Mouse (Mus musculus): ENCODE measurements around the gene Ero1l.

Gene Ero1l

DNA sequence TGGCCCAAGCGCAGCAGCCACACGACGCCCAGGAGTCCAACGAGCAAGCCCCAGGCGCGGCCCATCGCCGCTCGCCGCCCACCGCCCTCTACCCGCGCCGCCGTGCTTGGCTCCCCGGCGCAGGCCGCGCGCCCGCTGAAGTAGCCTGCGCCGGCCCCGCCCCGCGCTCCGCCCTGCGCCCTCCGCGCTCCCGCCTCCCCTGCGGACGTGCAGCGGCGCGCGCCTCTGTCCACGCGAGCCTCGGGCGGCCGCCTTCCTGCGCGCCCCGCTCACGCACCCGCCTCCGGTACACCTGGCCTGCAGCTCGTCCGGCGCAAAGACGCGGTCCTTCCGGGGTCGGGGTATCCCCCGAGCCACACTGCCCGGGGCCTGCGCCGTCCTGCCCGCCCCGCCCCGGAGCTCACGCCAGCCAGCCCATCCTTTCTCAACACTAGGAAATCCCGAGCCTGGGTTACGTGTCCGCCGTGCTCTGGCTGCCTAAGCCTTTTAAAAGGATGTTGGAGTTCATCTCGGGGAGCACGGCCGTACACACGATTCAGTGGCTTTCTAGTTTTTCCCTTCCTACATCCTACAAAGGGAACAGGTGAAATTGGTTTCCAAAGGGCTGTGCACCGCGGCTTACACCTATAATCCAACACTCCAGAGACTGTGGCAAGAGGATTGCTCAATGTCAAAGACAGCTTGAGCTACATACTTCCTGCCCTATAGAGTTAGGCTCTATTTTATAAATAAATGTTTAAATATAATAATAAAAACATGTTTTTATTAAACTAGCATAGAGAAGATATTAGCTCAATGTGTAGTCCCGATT, at the start of gene Ero1l:
Gene Ero1l (minus strand): TSS at position 346 of the 811 bp plus-strand sequence.
- CTCF ChIA-PET = no interaction called here

DNA sequence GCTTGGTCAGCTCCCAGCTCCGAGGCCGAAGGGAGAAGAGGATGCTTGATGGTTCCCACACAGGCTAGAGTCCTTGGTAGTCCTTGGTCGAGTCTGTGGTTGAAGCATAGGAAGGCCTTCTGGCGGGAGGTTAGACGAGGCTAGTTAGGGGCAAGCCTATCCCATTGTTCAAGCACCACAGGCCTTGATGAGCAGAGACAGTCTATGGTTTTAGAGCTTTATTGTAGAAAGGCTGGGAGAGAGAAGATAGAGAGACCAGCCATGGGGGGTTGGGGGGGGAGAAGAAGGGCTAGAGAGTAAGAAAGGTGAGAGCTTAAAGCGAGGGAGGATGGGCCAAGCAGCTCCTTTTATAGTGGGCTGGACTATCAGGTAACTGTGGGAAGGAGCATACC, 46.6 kb upstream of the Ero1l start:
- CTCF ChIA-PET = no interaction called here

DNA sequence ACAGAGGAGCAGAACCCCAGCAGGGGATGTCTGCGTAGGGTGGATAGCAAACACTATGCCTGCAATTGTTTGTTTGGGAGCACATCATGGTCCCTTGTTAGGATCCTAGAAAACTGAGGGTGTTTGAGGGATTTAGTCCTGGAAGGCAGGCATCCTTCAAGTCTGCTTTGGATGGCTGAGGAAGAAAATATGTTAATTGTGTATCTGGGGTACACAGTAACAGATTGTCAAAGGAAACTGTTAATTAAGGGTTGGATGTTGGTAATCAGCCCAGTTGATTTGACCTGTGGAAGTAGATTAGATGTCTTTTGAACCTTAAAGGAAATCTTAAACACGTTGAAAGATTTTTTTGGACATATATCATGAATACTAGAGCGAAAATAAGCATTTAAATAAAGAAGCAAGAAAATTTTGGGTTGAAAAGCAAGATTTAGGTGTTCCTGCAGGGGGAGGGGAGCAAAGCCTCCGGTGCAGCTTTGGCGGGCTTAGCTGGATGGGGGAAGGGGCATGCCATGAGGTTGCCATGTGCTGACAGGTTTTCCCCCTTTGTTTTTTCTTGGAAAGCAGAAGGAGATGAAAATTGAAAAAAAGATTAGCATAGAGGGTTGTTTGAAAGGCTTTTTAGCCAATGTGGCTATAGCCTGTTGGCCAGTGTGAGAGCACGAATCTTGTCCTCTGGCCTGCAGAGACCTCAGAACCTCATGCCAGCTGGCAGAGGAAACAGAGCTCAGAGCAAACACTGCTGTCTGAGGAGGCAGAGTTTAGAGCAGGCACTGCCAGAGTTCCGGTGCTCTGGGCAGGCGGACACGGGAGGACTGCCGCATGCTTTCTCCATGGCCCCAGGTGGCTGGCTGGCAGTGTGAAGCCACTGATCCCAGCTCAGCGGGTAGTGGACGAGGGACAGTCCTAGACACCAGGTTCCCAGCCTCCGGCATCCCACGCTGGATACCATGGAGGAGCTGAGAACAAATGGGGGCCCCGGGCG, 45.9 kb upstream of the Ero1l start:
- CTCF ChIA-PET = no interaction called here

DNA sequence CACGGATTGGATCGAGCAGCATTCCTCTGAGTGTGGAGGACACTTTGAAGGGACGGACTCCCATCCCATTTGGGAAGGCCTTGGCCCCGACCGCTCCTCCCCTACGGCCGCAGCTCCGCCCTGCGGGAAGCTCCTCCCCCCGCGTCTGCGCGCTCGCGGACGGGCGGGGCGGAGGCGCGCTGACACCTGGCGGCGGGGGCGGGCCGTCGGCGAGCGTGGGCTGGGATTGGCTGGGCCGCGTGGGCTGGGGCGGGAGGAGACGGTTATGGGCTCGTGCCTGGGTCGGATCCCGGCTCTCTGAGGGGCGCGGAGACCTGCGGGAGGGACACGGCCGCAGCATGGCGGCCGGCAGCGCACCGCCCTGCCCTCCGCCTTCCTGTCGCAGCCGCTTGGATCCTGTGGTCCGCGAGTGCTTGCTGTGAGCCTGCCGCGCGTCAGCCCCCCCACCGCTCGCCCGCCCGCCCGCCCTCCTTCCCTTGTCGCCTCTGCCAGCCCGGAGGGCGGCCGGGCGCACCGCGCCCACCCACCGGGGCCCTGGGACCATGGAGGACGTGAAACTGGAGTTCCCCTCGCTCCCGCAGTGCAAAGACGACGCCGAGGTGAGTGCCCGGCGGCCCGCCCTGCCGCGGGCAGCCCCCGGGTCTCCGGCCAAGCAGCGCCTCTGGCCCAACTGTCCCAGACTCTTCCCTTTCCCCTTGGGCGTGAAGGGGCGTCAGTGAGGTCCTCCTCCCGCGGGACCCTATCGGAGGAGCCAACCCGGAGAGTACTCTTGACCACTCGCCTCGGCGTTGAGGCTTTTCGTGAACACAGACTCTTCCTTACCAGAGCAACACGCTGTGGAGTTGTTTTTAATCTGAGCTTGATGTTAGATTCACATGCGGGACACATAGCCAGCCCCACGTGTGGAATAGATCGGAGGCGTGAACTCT, 32.6 kb upstream of the Ero1l start, which contains the start of gene Styx:
Gene Styx (plus strand): TSS at position 163 of the 929 bp plus-strand sequence.
- CTCF ChIA-PET = interaction anchor here (0.6 to 1.2 kb wide), 2 partner anchors 11 to 291 kb away, joined by 9 to 13 read pairs; no protein-coding TSS in a partner anchor

DNA sequence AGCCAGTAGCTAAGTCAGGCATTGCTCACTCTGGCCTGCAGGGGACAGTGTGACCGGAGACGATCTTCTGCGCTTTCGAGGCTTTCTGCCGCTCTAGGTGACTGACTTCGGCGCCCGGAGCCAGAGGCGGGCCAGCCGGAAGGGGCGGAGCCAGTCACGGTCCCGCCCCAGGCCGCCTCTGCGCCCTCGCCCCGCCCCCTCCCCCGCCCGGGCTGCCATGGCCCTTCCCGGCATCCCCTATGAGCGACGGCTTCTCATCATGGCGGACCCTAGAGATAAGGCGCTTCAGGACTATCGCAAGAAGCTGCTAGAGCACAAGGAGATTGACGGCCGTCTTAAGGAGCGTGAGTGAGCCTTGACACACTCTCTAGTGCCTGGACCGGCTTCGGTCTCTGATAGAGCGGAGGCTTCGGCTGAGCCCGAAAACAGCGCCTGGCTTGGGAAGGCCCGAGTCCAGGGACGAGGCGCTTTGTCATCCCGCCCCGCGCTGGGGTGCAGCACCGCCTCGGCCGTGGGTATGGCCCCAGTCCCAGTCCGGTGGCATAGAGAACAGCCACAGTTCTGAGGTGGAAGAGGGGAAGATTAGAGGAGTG, 11.1 kb upstream of the Ero1l start, which contains the start of gene Psmc6:
Gene Psmc6 (plus strand): TSS at position 200 of the 593 bp plus-strand sequence.
- CTCF ChIA-PET = interaction anchor here (0.6 to 0.7 kb wide), 3 partner anchors 24 to 268 kb away, joined by 4 to 6 read pairs (median 4); no protein-coding TSS in a partner anchor

DNA sequence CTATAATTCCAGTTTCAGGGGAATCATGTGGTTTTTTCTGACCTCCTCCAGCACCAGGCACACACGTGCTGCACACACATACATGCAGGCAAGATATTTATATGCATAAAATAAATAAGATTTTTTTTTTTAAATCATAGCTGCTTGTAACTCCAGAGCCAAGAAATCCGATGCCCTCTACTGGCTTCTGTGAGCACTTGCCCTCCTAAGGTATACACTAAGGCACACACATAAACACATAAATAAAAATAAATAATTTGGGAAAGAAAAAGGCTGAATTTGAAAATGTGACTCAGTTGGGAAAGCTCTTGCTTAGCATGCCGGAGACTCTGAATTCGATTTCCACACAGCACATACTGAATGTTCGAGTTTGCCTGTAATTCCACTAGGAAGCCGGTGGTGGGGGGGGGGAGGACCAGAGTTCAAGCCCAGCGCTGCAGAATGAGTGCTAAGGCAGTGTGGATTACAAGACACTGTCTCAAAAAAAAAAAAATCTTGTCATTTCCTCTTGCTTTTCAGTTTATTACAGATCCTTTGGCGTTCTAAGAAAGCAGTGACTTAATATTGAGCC, 10.5 kb upstream of the Ero1l start:
- CTCF ChIA-PET = interaction anchor here (0.6 to 0.7 kb wide), 2 partner anchors 24 to 57 kb away, joined by 4 read pairs; no protein-coding TSS in a partner anchor

DNA sequence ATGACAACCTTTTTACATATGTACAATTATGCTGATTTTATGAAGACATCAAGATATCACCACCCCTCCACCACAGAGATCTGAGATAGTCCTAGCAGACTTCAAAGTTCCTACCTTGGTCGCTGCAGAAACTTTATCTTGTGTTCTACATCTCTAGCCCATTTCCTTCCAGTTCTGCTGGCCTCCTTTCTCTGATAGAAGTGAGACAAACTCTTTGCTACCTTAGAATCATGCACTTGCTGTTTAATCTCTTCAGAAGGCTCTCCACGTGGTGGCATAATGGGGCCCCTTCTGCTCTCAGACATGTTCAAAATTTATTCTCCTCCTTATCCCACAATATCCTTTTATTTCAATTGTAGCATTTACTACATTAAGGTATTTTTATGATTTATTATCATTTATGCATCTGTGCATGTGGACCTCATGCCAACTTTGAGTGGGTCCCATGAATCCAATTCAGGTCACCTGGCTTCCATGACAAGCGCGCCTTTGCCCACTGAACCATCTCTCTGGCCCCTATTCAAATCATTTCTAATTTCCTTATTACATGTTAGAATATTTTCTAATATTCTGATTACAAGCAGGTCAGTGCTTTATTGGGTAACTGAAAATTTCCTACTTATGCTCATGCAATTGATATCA, 9.6 kb upstream of the Ero1l start:
- CTCF ChIA-PET = no interaction called here

DNA sequence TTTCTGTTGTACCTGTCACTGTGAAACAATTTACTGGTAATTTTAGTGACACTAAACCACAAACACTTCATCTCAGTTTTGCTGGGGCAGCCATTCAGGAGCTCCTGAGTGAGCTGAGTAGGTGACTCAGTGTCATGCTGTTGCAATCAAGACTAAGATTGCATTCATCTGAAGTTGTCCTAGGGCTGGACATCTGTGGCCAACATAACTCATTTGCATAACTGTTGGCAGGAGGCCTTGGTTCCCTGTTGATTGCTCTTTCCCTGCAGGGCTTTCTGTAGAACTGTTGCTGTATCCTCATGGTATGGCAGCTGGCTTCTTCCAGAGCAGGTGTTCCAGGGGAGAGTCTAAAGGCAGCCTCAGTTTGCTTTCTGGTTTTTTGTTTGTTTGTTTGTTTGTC, 6.9 kb upstream of the Ero1l start:
- CTCF ChIA-PET = no interaction called here

DNA sequence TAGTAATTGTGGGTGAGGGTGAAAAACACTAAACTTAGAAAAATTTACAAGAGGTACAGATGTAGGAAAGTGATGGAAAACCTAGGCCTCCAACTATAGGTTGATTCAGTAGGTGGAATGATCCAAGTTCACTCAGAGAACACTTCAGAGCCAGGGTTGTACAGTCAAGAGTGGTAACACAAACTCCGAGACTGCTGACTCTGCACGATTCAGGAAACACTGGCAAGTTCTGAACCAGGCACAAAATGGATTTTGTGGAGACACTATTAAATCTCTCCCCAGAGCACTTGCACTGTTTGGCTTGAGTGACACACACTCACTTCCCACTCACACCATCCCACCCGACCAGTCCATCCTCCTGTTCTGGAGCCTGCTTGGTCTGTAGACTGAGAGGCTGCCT, 4.7 kb upstream of the Ero1l start:
- CTCF ChIA-PET = no interaction called here

DNA sequence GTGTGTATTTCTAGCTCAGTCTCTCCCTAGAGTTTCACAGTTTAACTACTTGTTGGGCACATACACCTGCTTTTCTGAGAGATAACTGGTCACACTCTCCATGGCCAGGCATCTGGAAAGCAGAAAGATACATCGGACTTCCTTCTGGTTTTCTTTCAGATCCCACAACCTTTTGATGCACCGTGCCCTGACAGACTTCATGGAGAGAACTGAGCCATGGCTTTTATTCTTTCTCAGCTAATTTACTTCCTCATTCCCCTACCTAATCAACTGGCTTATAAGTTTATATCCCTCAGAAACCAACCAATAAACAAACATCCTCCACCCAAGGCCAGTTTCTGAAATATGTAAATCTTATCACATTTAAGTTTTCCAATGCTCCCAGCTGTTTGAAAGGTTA, 3.9 kb upstream of the Ero1l start:
- CTCF ChIA-PET = no interaction called here

DNA sequence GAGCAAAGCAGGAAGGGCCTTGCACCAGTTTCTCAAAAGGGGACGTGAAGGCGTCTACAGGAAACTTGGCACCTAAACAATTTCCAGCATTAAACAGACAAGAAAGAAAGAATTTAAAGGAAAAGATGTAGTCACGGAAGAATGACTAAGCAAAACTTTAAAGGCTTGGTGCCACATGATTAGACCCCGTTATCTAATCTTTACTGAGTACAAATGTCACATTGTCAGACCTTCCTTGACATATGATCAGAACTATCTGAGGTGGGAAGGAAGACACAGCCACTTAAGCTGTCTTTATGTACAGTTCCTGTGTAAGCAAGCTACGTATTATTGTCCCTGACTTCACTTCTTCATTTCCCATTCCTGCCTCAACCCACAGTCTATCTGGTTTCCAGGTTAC, 3.1 kb upstream of the Ero1l start:
- CTCF ChIA-PET = no interaction called here

DNA sequence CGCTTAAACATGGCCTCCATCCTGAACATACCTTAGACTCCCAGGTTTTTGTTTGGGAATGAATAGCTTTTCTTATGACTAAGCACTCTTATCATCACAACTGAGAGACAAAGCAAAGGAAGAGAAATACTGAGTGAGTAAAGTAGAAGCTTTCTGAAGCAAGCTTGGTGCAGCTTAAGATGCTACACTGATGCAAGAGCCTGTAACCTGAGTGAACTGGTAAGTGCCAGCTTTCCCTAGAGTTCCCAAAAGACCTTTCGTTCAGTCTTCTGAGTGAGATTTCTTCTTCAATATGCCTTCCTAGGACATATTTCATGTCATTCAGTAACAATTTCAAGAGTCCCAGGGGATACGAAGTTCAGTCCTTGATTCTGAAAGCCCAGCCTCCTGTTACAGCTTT, 2.5 kb upstream of the Ero1l start:
- CTCF ChIA-PET = no interaction called here

DNA sequence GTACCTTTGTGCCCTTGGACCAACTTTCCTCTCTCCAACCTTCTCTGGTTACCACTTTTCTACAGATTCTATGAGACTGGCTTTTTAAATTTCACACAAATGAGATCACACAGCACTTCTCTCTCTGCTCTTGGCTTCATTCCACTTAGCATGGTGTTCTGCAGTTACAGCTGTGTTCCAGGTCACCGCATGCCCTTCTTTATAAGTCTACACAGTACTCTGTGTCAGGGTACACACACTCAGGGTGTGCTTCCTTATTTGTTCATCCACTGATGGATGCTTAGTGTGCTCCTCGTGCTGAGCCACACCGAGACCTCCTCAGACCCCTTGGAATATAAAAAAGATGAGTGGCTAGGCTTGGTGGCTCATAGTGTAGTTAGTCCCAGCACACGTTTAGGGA, 1.5 kb upstream of the Ero1l start:
- CTCF ChIA-PET = no interaction called here

DNA sequence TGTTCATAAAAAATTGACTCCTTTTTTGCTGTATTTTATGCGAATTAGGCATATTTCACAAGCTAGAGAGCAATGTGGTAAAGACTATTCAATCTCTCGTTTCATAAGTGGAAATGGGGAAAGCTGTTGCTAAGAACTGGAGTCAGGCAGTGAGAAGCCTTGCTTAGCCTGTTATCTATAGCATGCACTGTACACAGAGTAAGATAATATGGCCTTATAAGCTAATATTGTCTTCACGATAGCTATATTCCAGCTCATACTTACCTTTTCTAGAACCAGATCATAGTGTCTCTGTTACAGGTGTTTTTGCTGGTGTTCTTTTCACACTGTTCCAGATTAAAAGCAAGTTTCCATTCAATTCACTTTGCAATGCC, 653 bp upstream of the Ero1l start:
- CTCF ChIA-PET = no interaction called here

DNA sequence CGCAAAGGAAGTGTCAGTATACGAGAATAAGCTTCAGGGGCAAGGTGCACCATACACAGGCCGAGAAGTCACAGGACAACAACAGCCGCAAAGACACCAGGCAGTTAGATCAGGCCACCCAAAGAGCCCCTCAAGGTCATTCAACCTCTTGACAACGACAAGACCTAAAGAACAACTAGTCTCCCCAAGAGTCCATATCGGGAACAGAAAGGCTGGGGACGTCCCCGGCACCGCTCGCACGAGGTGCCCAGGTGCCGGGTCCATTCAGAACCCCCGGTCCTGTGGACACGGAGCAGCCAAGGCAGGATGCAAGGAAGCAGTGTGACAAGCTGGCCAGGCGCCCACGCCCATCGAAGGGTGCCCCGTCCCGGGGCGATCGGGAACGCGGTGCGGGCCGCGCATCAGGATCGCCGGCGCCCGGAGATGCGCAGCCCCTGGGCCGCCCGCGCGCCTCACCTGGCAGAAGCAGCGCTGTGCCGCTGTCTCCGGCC, 605 bp downstream of the Ero1l start:
- CTCF ChIA-PET = no interaction called here

DNA sequence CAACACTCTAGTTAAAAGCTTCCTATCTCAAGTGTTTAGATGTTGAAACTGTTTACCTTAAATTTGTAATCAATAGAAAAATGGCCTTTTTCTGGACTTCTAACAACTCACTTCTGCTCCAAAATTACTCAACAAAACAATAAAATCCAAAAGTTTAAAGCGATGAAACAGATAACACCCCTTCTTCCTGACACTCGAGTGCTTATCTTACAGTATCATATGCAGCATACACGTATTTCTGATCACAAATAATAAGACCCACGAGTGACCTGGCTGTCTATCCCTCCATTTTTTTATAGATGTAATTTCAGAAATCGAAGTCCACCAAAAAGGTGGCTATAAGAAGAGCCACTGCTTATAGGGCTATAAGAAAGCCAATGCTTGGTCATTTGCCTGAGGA, 1.6 kb downstream of the Ero1l start:
- CTCF ChIA-PET = no interaction called here

DNA sequence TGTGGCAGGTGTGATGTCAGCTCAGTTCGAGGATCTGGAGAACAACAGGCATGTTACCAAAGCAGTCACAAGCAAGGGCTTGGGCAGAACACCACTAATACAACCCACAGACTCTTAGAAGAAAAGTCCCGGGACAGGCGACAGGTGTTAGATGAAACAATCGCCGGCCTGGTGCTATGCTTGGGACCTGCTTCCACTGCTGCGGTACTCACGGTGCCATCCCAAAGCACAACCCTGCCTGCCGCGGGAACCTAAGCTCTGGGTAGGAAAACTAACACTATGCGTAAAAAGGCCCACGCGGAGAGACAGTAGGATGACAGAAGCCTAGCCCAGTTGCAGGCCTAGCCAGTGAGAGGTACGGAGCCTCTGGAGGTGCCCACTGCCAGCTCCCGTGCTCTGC, 8.5 kb downstream of the Ero1l start:
- CTCF ChIA-PET = no interaction called here

DNA sequence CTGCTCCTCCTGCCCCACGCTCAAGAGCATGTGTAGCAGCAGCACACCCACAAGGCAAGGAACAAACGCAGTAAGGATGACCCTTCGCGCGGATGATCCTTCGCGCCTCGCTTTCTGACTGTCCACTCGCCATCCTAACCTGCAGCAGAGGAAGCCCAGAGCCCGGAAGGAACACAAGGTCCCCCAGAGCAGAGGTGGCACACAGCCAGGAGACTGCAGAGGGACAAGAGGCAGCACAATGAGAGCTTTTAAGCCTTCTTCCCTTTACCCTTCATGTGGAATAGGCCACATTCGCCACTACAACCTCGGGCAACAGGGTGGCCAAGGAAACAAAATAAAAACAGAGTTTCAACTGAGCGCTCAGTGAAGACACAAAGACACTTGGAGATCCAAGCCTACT, 8.9 kb downstream of the Ero1l start:
- CTCF ChIA-PET = no interaction called here

DNA sequence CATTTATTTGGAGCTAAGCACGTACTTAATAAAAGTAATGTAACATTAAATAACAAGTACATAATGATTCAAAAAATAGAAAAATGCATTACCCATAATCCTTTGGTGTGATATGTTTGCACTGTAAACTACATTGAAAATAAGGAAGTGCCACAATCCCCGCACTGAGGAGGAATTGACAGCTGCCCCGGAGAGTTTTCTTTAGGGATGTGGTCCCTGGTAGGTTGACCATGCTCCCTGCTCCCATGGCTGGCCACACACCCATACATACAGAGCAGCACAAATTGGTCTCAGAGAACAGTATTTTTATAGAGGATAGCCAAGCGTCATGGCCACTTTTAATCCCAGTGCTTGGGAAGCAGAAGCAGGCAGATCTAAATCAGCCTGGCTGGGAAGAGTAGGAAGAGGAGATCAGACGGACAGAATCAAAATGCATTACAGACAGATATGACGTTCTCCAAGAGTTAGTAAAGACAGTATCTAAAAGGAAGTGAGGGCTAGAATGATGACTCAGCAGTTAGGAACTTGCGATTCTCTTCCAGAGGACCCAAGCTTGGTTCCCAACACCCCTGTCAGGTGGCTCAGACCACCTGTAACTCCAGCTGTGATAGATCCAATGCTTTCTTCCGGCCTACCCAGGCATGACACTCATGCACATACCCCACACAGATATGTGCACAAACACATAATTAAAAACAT, 10.8 kb downstream of the Ero1l start:
- CTCF ChIA-PET = no interaction called here

DNA sequence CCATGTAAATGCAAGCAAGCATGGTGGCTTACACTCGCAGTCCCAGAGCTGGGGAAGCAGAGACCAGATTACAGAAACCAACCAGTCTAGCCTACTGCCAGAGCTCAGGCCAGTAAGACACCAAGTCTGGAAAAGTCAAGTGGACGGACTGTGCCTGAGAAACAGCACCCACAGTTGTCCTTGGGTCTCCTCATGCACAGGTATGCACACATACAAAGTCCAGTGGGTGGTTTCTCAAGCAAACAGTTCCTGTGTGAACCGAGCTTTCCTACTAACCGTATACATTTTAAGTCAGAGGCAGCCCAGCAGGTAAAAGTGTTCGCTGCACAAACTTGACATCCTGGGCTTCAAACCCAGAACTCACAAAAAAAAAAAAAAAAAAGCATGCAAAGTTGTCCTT, 12.7 kb downstream of the Ero1l start:
- CTCF ChIA-PET = no interaction called here
